Mouse (Mus musculus) megakaryocyte, embryonic 14.5 days (primary cell): ENCODE results near the gene Gm3854.

ENCODE experiments used
- FLI1 ChIP-seq: IDR thresholded peaks from 2 replicates; pipeline ENCODE4 v1.6.1; 2012; ENCODE audit warnings: low read length, inconsistent platforms, mixed read lengths
- GATA1 ChIP-seq: IDR thresholded peaks from 3 replicates; pipeline ENCODE4 v1.6.1; 2012; ENCODE audit warnings: mixed read lengths, low read length, inconsistent platforms, borderline replicate concordance

GRCm38 (mm10) chr7:6344124-6344523 is 565 bp downstream of the Gm3854 start:
- no peak for TF ChIP-seq GATA1
- no peak for TF ChIP-seq FLI1
